ENCODE assay signal across 8 mouse cellular contexts in the genomic region with DNA sequence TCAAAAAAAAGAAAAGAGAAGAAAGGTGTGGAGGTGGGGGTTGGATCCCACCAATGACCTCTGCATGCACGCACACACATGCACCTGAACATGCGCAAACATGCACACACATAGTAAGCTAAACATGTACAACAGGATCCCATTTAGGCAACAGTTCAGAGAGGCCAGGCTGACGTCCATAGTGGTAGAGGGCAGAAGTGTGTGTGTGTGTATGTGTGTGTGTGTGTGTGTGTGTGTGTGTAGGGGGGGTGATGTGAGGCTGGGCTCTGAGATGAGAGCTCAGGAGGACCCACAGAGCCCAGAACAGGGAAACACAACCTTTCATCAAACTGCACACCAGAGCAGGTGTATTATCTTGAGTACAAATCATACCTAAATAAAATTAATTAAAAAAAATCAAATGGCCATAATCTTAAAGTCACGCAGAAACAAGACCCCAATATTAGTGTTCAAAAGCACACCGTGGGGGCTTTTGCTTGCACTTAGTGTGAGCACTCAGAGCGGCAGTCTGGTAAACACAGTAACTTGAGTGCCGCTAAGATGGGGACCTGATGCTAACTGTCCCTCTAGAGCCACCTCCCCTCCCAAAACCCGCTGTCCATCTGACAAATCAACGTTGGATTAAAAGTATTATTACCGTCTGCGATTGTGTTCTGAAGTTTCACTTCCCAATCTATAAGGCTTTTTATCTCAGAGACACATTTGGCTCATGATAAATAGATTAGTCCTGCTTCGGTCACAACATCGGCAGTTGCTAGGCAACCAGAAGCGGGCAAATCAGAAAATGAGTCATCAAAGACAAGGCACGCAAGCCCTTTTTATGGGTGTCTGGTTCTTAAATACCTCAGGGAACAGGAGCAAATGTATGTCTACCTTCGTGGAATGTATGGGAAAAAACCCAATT.
A peak's percentile ranks its signal among the peaks of the same experiment; 100 is the strongest.
DNase-seq lines count a peak whose midpoint lies in the region; ATAC-seq lines count a peak whose summit lies in the region.

No protein-coding gene starts in this region.

- H3K27me3 ChIP-seq in liver, embryonic 12.5 days (replicated peaks) = no peaks in the 10 kb centered on the region

- H3K36me3 ChIP-seq in liver, embryonic 12.5 days = no peaks in the 10 kb centered on the region

- H3K9ac ChIP-seq in liver, embryonic 12.5 days = no peak overlapping the region

- 0 out of 2 replicates have a peak, but pooled peaks have one; percentile 35 for ATAC-seq in erythroid progenitor cell, adult 5-6 weeks (replicated peaks; ENCODE audit: low FRiP score, poor library complexity, severe bottlenecking)
- ATAC-seq in liver, embryonic 12.5 days = no peak

- H3K9me3 ChIP-seq in liver, embryonic 12.5 days (replicated peaks) = no peaks in the 10 kb centered on the region

- peaks cover 28% of the 10 kb centered on the region for H3K4me1 ChIP-seq in liver, embryonic 12.5 days

- WGBS in liver, embryonic 12.5 days (ENCODE audit: insufficient replicate concordance) = 74% methylated on average over 16 of the region's 16 CpGs

- peak; percentile 94 for DNase-seq in A20 (ENCODE audit: low read depth, low spot score)
- DNase-seq in Muller cell, postnatal 12 days (ENCODE audit: inconsistent ontology term) = peak; percentile 85
- DNase-seq in telencephalon, adult 2 months (ENCODE audit: low read depth, low spot score) = peak; percentile 77
- no peak for DNase-seq in gastrocnemius, postnatal 36 days
- no peak for DNase-seq in gastrocnemius, postnatal 4 days (ENCODE audit: low spot score in 2 of 2)
- DNase-seq in gastrocnemius, postnatal 25 days = no peak

- H3K4me3 ChIP-seq in liver, embryonic 12.5 days = no peak overlapping the region

- H3K4me2 ChIP-seq in liver, embryonic 12.5 days = no peak overlapping the region

- H3K27ac ChIP-seq in liver, embryonic 12.5 days = peak overlapping the region; percentile 49

- intact Hi-C loops in gastrocnemius, postnatal 36 days (cut with DNase I) = no loop called here

Comparison
In these comparisons a context has a peak if more than half of its experiments do, and no peak if none do; other contexts are left out.
1. DNase-seq: peak in A20 (single experiment), Muller cell, postnatal 12 days (single experiment) and telencephalon, adult 2 months (single experiment); none in gastrocnemius, postnatal 36 days (0 of 2), gastrocnemius, postnatal 4 days (0 of 2) and gastrocnemius, postnatal 25 days (single experiment).